Mouse (Mus musculus) c-Kit-positive CD71-positive TER-119-positive erythroid progenitor cells, embryonic 14.5 days (primary cell): ENCODE results near the gene Serinc2.

Source experiments
- DNase-seq: peaks from one replicate; pipeline ENCODE4 v3.0.0-alpha.2; 2013; ENCODE audit warnings: low spot score

Serinc2 gene

GRCm38 (mm10) chr4:130279105-130279504, at the start of gene Serinc2:
Gene Serinc2 (minus strand): TSS chr4:130279205.
- no peak for DNase-seq

- DNase-seq, result no peak
These were observed 48.4 kb upstream of the Serinc2 start for GRCm38 (mm10) chr4:130327366-130327765.

- no peak for DNase-seq
These were observed 46.4 kb upstream of the Serinc2 start for GRCm38 (mm10) chr4:130325446-130325845.

- no peak for DNase-seq
These were observed 44.6 kb upstream of the Serinc2 start for GRCm38 (mm10) chr4:130323607-130324006.

- no peak for DNase-seq
These were observed 44.2 kb upstream of the Serinc2 start for GRCm38 (mm10) chr4:130323165-130323564.

GRCm38 (mm10) chr4:130322567-130322966, 43.6 kb upstream of the Serinc2 start:
- no peak for DNase-seq

GRCm38 (mm10) chr4:130321640-130322039, 42.6 kb upstream of the Serinc2 start:
- DNase-seq, result no peak

- no peak for DNase-seq
These were observed 40.6 kb upstream of the Serinc2 start for GRCm38 (mm10) chr4:130319564-130319963.

- DNase-seq, result no peak
These were observed 39.1 kb upstream of the Serinc2 start for GRCm38 (mm10) chr4:130318122-130318521.

GRCm38 (mm10) chr4:130316691-130317090, 37.7 kb upstream of the Serinc2 start:
- no peak for DNase-seq

GRCm38 (mm10) chr4:130315771-130316527, 36.9 kb upstream of the Serinc2 start:
- no peak for DNase-seq

- DNase-seq, result no peak
These were observed 34.5 kb upstream of the Serinc2 start for GRCm38 (mm10) chr4:130313552-130313951.

GRCm38 (mm10) chr4:130312526-130312925, 33.5 kb upstream of the Serinc2 start:
- no peak for DNase-seq

- no peak for DNase-seq
These were observed 30.2 kb upstream of the Serinc2 start for GRCm38 (mm10) chr4:130309254-130309653.

- no peak for DNase-seq
These were observed 29.5 kb upstream of the Serinc2 start, which contains the start of the genes Fabp3 and Gm10570 for GRCm38 (mm10) chr4:130308231-130309081. Gene Fabp3 (plus strand): TSS chr4:130308595. Gene Gm10570 (minus strand): TSS chr4:130308674.

- DNase-seq, result no peak
These were observed 28.8 kb upstream of the Serinc2 start for GRCm38 (mm10) chr4:130307851-130308230.

- DNase-seq, result no peak
These were observed 28.0 kb upstream of the Serinc2 start for GRCm38 (mm10) chr4:130306796-130307630.

GRCm38 (mm10) chr4:130304746-130305145, 25.7 kb upstream of the Serinc2 start:
- DNase-seq, result no peak

- DNase-seq, result no peak
These were observed 23.4 kb upstream of the Serinc2 start for GRCm38 (mm10) chr4:130302285-130302870.

- no peak for DNase-seq
These were observed 20.6 kb upstream of the Serinc2 start for GRCm38 (mm10) chr4:130299629-130300018.

- DNase-seq, result no peak
These were observed 20.0 kb upstream of the Serinc2 start for GRCm38 (mm10) chr4:130298877-130299628.
